Mouse (Mus musculus): Measurements from ENCODE around the gene Casd1.

DNA sequence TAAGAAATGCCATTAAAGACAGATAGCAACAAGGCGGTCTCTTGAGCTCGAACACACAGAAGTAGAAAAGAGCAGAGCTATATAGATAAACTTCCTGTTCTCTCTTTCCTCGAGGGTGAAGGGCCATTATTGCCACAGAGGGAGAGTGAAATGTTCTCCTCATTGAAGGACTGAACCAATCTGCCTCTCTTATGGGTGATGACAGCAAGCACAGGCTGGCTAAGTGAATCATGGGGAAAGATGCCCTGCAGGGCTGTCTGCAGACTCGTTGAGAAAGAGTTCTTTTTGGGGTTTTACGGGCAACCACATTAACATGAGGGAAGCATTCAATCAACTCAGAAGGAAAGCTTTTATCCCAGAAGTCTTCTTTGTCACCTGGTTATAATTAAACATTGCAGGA, 21.0 kb upstream of the Casd1 start:
- no peak for TF ChIP-seq GATA1 (IDR thresholded peaks at IDR 0.05; ENCODE audit: borderline replicate concordance, low read length)
- TF ChIP-seq FLI1 (IDR thresholded peaks at IDR 0.05; ENCODE audit: low read length), result no peak

Data from megakaryocyte, embryonic 14.5 days (primary cell).